Mouse (Mus musculus): ENCODE results near the gene Wbp2nl.

Wbp2nl gene

DNA sequence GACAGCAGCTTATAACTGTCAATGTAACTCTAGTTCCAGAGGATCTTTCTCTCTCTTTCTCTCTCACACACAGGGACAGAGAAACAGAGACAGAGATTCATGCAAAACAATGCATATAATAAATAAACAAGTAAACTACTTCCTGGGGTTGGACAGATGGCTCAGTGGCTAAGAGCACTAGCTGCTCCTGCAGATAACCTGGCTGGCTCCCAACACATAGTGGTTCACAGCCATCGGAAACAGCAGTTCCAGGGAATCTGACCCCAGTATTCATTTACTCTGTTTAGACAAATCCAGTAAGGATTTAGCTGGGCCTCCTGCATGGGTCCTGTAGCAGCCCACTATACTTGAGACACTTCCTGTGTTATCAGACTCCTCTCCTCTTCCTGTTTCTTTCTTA is 20.9 kb downstream of the Wbp2nl start:
- DNase-seq (ENCODE audit: low spot score) = no peak

- no peak for DNase-seq (ENCODE audit: low spot score)
Measured at GRCm38 (mm10) chr15:82322195-82322594, 23.4 kb downstream of the Wbp2nl start.

- no peak for DNase-seq (ENCODE audit: low spot score)
Measured at GRCm38 (mm10) chr15:82325382-82325781, 26.6 kb downstream of the Wbp2nl start.

GRCm38 (mm10) chr15:82335194-82335593 is 36.4 kb downstream of the Wbp2nl start:
- no peak for DNase-seq (ENCODE audit: low spot score)

DNA sequence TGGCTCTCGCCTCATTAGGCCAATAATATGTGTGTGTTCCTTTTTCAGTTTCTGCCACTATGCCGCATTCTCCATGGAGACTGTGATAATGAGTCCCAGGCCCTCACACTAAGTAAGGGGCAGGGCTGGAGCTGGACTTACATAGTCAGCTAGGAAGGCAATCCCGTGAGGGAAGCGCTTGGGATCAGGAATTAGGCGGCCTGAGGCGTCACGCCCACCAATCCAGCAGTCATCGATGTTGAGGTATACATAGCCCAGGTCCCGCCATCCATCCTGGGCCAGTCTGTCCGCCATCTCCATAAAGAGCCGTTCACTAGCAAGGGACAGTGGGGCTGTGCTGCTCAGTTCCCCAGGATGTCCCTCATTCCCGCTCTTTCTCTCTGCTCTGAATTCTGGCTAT is 37.9 kb downstream of the Wbp2nl start:
- no peak for DNase-seq (ENCODE audit: low spot score)

GRCm38 (mm10) chr15:82337875-82338274 is 39.1 kb downstream of the Wbp2nl start:
- DNase-seq (ENCODE audit: low spot score) = no peak

DNA sequence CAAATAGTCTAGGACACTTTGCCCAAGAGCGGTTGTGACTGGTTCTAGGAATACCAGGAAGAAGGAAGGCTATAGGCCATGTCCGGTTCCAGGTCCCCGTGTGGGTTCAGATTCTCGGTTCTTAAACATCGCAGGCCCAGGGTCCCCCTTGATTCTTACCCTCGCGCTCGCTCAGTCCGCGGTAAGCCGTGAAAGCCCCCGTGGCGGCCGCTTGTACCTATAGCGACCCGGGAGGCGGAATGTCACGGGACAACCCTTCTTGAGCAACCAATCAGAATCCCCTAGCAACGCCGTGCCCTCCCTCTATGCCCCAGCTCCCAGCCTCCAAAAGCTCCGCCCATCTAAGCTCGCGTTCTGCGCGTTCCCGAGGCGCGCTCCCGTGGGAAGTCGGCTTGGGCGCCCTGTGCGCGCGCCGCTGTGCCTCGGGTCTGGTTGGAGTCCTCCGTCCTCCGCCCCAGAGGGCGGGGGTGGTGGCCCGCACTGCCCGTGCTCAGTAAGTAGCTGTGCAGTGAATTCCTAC is 39.9 kb downstream of the Wbp2nl start, which contains the start of the genes Naga, Pheta2 and Smdt1:
TSS of gene Naga (minus strand) at position 333 of the 520 bp plus-strand sequence.
TSS of gene Pheta2 (plus strand) at position 350 of the 520 bp plus-strand sequence.
TSS of gene Smdt1 (plus strand) at position 367 of the 520 bp plus-strand sequence.
- peak; percentile 90 for DNase-seq (ENCODE audit: low spot score)

DNA sequence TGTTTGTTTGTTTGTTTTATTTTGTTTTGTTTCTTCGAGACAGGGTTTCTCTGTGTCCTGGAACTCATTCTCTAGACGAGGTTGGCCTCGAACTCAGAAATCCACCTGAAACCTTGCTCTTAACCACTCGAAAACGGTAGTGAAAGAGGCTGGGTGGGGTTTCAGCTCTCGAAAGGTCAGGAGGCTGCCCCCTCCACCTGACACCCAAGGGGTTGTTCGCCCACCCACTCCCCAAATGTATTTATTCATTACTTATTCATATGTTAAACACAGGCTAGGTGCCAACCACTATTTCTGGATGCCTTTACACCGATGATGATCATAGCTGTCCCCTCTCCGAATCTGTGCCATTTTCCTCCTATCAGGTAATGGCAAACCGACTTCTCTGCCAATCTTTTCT is 40.4 kb downstream of the Wbp2nl start:
- DNase-seq (ENCODE audit: low spot score) = no peak

DNA sequence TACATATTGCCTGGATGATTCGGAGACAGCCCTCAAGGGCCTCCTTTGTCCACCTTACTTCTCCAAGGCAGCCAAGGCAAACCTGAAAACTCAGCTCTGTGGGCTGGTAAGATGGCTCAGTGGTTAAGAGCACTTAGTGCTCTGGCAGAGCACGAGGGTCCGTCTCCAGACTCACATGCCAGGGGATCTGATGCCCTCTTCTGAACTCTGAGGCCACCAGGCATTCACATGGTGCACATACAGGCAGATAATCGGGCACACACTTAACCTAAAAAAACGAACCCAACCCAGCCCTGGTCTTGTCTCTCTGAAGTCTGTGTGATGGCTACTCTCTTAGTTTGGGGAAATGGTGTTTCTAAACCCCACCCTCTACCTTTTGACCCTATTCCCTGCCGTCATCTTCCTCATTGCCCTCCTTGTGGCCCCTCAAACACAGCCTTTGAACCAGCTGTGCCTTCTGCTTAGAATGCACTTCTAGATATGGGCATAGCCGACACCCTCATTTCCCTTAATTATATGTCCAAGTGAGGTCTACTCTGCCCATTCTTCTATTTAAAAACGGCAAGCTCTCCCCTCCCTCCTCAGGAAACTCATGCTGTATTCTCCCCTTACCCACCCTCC is 41.0 kb downstream of the Wbp2nl start:
- DNase-seq (ENCODE audit: low spot score) = no peak

GRCm38 (mm10) chr15:82340414-82341035 is 41.8 kb downstream of the Wbp2nl start:
- DNase-seq (ENCODE audit: low spot score) = no peak

DNA sequence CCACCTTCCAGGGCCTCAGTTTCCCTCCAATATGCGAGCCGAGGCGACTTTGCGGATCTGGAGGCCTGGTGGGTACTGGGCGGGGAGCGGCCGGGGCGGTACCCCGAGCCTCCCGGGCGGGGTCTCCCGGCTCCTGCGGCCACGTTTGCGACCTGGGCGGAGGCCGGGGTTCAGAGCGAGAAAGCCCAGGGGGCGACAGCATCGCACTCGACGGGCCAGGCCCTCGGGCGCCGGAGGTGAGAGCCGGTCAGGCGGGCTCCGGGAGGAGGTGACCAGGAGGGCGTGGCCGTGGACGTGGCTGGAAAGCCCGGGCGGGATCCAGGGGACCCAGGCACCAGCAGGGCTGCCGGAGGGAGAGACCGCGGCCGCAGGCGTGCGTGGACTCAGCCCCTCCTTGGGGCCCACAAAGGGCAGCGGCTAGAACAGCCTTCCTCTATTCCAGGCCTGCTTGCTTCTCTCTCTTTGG is 42.3 kb downstream of the Wbp2nl start:
- no peak for DNase-seq (ENCODE audit: low spot score)

DNA sequence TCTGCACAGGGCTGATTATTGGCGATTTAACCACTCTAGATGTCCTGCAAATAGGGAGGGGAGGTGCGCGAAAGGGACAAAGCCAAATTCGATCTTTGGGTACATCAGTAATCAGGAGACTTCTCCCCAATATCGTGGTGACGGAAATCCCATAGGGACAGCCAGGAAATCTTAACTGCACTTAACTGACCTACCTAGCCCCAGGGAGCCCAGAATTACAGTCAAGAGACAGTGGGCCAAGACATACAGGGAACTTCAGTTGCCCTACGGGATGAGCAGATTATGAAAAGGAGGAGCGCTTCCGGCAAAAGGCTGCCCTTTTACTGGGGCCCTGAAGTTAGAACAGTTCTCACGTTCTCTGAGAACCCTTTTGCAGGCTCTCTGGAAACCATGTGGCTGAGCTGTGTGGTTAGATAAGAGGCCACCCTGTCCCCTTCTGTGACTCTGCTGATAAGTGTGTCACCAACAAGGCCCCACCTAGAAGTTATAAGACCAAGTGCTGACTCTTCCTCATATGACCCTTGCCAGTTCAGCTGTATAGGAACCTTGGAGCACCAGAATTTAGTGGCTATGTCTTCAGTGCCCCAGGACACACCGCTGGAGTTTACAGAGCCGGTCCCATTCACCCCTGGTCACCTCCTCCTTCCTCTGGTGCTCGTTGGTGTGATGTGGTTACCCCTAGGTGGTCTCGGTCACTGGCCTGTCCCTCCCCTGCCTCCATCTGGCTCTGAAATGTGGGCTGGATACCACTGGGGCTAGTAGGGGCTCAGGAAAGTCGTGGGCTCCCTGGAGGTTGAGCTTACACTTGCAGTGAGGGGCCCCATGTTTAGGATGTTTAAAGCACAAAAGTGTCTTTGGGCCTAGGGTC is 43.2 kb downstream of the Wbp2nl start:
- DNase-seq (ENCODE audit: low spot score) = no peak

DNA sequence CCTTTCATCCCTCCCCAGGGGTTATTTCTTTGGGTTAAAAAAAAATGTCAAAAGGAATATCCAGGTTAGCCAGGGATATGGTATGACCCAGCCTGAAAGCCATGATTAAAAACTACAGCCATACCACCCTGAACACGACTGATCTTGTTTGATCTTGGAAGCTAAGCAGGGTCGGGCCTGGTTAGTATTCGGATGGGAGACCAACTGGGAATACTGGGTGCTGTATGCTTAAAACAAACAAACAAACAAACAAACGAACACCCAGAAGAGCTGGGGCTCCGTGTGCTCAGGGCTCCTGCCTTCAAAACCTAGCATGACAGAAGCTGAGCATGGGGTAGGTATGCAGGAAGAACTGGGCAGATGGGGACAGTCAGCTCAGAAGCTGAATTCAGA is 43.8 kb downstream of the Wbp2nl start:
- no peak for DNase-seq (ENCODE audit: low spot score)

GRCm38 (mm10) chr15:82343368-82344287 is 44.9 kb downstream of the Wbp2nl start:
- no peak for DNase-seq (ENCODE audit: low spot score)

GRCm38 (mm10) chr15:82344971-82345370 is 46.2 kb downstream of the Wbp2nl start:
- DNase-seq (ENCODE audit: low spot score) = no peak

- DNase-seq (ENCODE audit: low spot score) = peak; percentile 97
Measured at GRCm38 (mm10) chr15:82345820-82346470, 47.2 kb downstream of the Wbp2nl start.

GRCm38 (mm10) chr15:82346580-82347302 is 48.0 kb downstream of the Wbp2nl start:
- DNase-seq (ENCODE audit: low spot score) = no peak

DNA sequence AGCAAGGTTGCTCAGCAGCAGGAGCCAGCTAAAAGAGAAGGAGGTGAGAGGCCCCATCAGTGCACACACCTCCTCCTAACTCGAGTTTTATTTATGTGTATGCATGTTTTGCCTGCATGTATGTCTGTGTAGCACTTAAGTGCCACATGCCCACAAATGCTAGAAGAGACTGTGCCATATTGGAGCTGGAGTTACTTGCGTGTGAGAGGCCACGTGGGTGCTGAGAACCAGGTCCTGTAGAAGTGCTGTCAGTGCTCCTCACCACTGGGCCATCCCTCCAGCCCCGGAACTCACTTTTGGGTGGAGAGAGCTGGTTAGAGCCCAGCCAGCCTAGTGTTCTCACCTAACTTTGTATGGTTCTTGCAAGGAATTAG is 48.5 kb downstream of the Wbp2nl start:
- no peak for DNase-seq (ENCODE audit: low spot score)

- no peak for DNase-seq (ENCODE audit: low spot score)
Measured at GRCm38 (mm10) chr15:82347852-82348251, 49.1 kb downstream of the Wbp2nl start.
